Mouse (Mus musculus): ENCODE measurements around the gene Gm10073. TPM values are rescaled to one million over a fixed set of nuclear protein-coding genes. Genes with fewer than 3 reads are reported as not detected.

Gm10073 gene
- total RNA-seq, 2 experiments from 2014 or later = 90.1 to 90.2 TPM

- intact Hi-C loops (cut with DNase I) = loop anchor here (1.0 kb wide), 1 partner anchor 86 kb away; no protein-coding TSS in a partner anchor
- peak in 1 of 2 experiments; percentile 31 for DNase-seq (ENCODE audit: low spot score in 2 of 2)
Measured at GRCm38 (mm10) chr8:106561097-106561865, 12.0 kb downstream of the Gm10073 start.

- no peak for DNase-seq (ENCODE audit: low spot score in 2 of 2)
- intact Hi-C loops (cut with DNase I) = no loop called here
Measured at GRCm38 (mm10) chr8:106559844-106560243, 13.4 kb downstream of the Gm10073 start.

DNA sequence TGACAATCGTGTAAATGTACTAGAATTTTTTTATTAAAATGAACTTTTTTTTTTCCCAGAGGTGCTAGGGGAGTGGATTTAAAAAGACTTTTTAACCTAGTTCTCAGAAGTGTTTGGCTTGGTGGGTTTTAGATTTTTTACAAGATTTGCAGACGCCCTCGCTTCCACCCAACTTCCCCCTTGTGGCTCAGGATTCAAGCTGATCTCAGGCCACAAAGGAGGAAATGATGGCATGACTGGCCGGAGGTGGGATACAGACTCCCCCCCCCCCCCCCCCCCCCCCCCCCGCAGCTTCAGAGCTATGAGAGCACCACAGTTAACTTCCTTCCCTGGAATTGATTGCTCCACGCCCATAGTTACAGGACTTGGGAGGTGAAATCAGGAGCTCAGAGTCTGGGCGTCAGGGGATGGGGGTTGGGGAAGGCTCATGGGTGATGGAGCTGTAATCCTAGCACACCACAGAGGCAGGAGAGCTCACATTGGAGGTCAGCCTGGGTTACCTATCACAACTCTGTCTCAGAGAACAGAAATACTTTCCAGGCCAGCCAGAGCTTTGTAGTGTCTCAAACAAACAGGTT is 17.1 kb downstream of the Gm10073 start:
- intact Hi-C loops (cut with DNase I) = no loop called here
- no peak for DNase-seq (ENCODE audit: low spot score in 2 of 2)

GRCm38 (mm10) chr8:106554011-106554410 is 19.2 kb downstream of the Gm10073 start:
- no peak for DNase-seq (ENCODE audit: low spot score in 2 of 2)
- intact Hi-C loops (cut with DNase I) = no loop called here

DNA sequence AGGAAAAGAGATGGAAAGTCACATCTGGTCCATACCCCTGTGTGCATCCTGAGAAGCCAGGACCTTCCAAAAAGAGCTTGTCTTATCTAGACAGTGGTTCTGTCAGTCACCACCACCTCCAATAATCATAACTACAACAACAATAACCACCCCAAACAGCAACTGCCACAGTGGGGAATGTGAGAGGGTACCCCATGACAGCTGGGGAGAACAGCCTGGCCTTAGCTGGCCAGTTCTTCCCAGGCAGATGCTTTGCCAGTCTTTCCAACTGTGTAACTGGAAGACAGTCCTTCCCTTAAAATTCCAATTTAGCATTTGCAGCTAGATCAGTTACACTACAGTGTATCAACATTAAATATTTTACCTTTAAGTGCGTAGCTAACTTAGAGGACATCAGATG is 22.4 kb downstream of the Gm10073 start:
- intact Hi-C loops (cut with DNase I) = no loop called here
- DNase-seq (ENCODE audit: low spot score in 2 of 2) = no peak

DNA sequence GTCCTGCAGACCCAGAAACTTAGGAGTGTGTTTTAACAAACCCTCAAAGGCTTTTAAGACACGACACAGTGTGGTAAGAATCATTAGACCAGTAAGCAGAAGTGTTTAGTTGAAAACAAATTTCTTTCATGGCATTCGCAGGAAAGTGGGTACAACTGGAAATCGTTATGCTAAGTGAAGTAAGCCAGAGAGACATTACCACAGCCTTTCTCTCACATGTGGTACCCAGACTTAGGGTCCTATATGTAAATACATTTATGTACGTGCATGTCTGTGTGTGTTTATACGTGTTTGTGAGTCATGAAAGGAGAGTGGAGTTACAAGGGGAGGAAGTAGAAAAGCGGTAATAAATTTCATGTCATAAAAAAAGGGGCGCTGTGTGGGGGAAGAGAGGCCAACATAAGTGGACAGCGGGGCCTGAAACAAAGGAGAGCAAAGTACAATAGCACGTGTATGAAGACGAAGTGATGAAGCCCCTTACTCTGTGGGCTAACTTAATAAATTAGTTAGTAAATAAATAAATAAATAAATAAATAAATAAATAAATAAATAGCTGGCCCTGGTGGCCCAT is 24.8 kb downstream of the Gm10073 start:
- intact Hi-C loops (cut with DNase I) = no loop called here
- DNase-seq (ENCODE audit: low spot score in 2 of 2) = no peak

GRCm38 (mm10) chr8:106546746-106547145 is 26.5 kb downstream of the Gm10073 start:
- intact Hi-C loops (cut with DNase I) = no loop called here
- no peak for DNase-seq (ENCODE audit: low spot score in 2 of 2)

DNA sequence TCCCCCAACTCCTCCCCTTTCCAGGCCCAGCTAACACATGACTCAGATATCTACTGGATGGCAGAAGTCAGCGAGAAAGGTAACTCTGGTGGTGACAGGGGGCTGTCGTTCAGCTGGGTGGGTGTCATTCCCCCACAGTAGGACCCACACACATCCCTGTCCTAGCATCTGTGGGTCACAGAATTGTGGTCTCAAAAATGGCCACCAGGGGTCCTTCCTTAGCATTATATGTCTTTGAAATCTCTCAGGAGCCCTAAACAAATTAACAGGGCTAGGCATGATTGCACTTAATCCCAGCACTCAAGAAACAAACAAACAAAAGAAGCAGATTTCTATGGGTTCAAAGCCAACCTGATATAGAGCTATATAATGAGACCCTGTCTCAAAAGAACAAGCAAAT is 28.1 kb downstream of the Gm10073 start:
- no peak for DNase-seq (ENCODE audit: low spot score in 2 of 2)
- intact Hi-C loops (cut with DNase I) = no loop called here

DNA sequence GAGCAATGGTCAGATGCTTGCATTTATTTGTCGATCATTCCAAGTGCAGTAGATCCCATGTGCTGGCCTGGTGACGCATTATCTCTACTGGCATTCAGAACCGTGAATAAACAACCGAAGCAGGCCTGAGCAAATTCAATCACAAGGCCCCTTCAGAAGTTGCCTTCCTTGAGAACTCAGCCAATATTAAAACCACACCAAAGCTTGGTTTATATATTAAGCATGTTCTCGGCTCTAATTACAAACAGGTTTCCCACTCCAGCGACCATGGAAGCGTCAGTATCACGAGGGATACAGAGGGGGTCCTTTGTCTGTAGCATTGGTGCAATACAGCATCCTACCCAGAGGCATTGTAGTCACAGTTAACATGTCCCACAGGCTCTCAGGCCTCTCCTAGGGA is 30.2 kb downstream of the Gm10073 start:
- intact Hi-C loops (cut with DNase I) = no loop called here
- no peak for DNase-seq (ENCODE audit: low spot score in 2 of 2)

DNA sequence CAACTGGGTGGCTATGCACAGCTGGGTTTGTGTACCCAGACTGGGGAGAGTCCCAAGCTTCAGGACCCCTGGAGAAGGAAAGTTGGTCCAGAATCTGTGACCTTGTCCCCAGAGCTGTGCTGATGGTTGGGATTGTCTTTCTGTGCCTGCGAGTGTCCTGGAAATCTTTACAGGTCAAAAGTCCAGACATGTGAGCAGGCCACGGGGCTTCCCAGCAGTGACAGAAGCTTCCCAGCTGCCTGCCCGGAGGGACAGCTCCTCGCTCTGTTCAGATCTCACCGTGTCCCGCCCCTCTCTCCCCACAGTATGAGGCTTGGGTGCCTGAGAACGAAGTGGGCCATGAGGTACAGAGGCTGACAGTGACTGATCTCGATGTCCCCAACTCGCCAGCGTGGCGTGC is 32.3 kb downstream of the Gm10073 start:
- DNase-seq (ENCODE audit: low spot score in 2 of 2) = no peak
- intact Hi-C loops (cut with DNase I) = no loop called here

- intact Hi-C loops (cut with DNase I) = no loop called here
- no peak for DNase-seq (ENCODE audit: low spot score in 2 of 2)
Measured at GRCm38 (mm10) chr8:106539193-106539592, 34.1 kb downstream of the Gm10073 start.

DNA sequence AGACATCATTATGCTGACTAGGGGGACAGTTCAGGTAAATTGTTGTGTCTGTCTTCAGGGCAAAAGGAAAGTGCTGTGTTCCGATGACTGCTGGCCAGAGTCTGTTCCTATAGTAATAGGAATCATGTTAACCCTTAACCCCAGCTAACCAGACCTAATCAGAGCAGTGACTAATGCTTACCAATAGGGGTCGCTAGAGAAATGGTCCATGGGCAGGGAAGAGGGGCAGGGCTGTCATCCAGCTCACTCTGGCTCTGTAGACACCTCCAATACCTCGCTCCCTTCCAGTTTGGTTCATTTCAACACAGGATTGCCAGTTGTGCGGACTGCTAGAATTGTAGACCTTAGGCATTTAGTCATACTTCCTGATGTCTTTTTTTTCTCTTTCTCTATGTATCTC is 37.8 kb downstream of the Gm10073 start:
- DNase-seq (ENCODE audit: low spot score in 2 of 2) = no peak
- intact Hi-C loops (cut with DNase I) = no loop called here

GRCm38 (mm10) chr8:106534449-106534848 is 38.8 kb downstream of the Gm10073 start:
- intact Hi-C loops (cut with DNase I) = no loop called here
- peak; percentile 43 to 58 for DNase-seq (ENCODE audit: low spot score in 2 of 2)

DNA sequence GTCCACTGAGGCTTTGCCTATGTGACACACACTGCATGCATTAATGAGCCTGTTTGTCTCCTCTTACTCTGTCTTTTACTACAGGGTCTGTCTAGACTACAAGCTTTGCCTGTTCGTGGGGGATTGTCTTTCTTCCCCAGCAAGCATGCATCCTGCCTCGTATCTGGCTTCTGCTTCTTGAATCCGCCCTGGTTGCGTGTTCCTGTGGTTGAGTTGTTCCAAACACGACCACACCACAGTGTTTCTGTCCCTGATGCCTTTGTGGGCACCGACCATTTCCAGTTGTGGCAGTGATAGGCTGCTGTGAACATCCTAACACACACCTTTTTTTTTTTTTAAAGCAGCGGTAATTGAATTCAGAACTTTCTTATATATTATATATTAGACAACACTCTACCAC is 39.6 kb downstream of the Gm10073 start:
- intact Hi-C loops (cut with DNase I) = no loop called here
- no peak for DNase-seq (ENCODE audit: low spot score in 2 of 2)

- intact Hi-C loops (cut with DNase I) = loop anchor here (1.0 kb wide), 1 partner anchor 97 kb away; no protein-coding TSS in a partner anchor
- no peak for DNase-seq (ENCODE audit: low spot score in 2 of 2)
Measured at GRCm38 (mm10) chr8:106530566-106530965, 42.7 kb downstream of the Gm10073 start.

DNA sequence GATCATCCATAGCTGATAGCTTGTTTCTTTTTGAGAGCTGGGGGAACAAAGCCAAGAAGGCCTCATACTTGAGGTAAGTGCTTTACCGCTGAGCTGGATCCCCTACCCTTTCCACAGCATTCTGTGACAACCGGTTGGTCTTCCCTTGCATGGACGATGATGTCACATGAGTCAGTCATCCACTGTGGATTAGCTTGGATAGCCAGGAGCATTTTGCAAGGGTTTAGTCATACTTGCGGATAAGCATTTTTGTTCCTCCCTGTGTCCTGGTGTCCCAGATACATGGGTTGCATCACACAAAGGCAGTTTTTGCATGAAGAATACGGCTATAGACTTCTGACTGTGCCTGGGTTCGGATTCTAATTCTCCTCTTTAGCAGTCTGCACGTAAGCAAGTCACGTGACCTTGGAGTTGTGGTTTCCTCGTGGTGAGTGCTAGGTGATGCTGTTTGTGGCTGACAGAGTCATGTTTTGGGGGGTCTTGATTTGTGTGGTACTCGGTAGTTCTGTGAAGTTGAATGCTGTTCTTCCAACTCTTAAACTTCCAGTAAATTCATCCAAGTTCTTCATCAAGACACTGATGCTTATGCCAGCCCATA is 43.3 kb downstream of the Gm10073 start:
- no peak for DNase-seq (ENCODE audit: low spot score in 2 of 2)
- intact Hi-C loops (cut with DNase I) = loop anchor here (1.0 kb wide), 1 partner anchor 97 kb away; no protein-coding TSS in a partner anchor

- no peak for DNase-seq (ENCODE audit: low spot score in 2 of 2)
- intact Hi-C loops (cut with DNase I) = no loop called here
Measured at GRCm38 (mm10) chr8:106528596-106529249, 44.5 kb downstream of the Gm10073 start.

- intact Hi-C loops (cut with DNase I) = no loop called here
- DNase-seq (ENCODE audit: low spot score in 2 of 2) = no peak
Measured at GRCm38 (mm10) chr8:106527241-106528036, 45.8 kb downstream of the Gm10073 start.

DNA sequence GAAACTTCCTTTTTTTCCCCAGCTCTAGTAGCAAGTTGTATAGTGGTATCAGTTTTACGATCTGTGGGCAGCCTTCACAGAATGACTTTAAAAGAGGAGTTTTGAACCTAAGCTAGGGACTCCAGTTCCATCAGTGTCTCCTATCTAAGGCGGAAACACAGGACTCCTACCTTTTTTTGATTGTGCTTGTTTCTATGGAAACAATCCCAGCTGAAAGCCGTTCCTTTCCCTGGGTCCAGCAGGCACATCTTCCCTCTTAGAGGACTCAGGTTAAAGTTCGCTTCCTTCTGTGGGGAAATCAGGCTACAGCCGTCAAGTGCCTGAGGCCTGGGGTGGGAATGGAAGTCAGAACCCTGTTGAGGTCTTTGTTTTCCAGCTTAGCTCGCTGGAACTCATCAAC is 46.5 kb downstream of the Gm10073 start:
- intact Hi-C loops (cut with DNase I) = no loop called here
- DNase-seq (ENCODE audit: low spot score in 2 of 2) = no peak

Data from left cerebral cortex, postnatal 14 days (tissue).